Mouse (Mus musculus) thymus, postnatal 10 days (tissue): Measurements from ENCODE around the gene Rxfp3.

Experiments
- DNase-seq, 2 experiments: peaks; one replicate each; pipeline ENCODE4 v3.0.0; 2021; ENCODE audit warnings: low spot score in 2 of 2

Rxfp3 gene

DNA sequence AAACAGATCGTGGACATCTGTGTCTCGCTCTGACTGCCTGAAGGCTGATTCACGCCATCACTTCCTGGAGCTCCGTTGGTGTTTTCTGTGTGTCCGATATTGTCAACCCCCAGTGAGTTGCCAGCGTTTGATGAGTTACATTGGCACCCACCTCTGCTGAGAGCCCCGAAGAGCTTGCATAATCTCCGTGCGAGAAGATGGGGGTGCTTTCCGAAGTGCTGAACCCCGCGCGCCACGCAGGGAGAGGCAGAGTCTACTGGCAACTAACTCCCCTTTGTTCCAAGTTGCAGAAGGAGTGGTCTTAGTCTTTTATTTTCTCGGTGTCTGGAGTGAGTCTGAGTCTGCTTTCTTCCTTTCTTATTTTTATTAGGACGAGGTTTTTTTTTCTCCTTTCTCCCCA is at the start of gene Rxfp3:
Gene Rxfp3, minus strand, starts transcription at position 281 of the 400 bp plus-strand sequence.
- DNase-seq = no peak

DNA sequence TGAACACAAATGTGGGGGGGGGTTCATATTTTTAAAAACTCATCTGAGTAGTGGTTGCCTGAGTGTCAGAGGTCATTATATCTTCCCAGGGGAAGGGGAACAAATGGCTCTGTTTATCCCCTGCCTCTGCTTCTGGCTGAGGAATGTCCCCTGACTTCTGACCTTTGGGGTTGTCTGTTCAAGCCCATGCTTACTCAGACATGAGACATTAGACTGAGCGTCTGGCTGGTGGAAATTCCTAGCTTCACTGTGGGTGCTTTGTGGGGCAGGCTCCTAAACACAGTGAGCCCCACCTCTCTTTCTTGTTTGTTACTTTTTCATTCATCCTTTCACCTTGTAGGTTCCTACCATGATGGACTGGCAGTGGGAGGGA is 47.2 kb upstream of the Rxfp3 start:
- DNase-seq = no peak

DNA sequence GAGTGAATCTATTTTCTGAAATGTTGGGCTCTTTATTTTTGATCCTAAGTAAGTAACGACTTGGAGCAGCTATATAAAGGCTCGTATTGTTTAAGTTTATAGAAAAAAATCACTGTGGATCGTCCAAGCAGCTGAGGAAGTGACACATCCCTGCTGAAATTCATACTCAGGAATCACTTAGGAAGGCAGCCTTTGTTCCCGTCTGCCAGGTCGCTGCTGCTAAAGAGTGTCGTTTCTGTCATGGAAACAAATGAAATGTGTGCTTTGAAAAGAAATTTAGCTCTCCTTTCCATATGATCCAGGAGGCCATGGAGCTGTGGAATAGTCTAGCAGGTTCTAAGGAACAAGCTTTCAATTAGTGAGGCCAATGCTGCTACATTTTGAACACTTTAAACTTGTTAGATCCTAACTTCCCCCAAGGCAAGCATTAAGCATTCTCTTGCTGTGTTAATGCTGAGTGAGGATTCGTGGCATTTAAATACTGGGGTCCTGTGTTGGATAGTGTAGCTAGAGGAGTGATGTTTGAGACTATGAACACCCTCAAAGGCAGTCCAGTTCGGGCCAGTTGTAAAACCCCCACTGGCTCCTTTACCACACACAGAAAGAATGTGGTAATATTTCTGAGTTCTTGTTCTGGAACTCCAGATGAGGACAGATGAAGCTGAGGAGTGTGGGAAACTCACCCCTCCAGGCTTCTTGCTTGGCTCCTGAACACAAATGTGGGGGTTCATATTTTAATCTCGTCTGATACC is 46.6 kb upstream of the Rxfp3 start:
- DNase-seq = no peak

DNA sequence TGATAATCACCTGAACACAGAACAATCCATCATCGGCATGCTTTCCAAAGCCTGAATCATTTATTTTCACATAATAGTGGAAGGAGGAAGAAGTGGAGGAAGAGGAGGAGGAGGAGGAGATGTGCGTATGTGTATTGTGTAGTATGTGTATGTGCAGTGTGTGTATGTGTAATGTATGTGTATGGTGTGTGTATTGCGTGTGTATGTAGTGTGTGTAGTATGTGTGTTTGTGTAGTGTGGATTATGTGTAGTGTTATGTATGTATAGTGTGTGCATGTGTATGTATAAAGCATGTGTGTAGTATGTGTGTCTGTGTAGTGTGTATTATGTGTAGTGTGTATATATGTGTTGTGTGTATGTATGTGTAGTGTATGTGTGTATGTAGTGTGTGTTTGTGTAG is 45.9 kb upstream of the Rxfp3 start:
- DNase-seq = no peak

DNA sequence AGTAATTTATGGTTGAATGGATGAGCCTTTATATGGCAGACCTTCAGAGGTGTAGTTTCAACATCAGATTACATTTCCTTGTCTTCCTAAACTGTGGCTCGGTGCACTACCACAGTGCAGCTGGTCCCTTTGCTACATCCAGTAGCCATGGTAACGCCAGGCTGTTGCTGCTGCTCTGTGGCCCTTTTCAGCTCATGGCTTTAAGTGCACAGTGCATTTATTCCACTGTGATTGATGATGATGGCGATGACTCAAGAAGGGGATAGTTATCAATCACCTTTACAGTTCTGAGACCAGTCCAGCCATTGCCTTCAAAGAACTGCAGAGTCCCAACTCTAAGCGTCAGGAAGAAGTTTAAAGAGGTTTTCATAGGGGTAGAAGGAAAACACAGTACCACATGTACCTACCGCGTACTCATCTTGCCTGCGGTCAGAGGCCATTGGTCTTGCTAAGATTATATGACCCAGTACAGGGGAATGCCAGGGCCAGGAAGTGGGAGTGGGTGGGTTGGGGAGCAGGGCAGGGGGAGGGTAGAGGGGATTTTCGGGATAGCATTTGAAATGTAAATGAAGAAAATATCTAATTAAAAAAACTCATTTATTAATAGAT is 45.3 kb upstream of the Rxfp3 start:
- no peak for DNase-seq

DNA sequence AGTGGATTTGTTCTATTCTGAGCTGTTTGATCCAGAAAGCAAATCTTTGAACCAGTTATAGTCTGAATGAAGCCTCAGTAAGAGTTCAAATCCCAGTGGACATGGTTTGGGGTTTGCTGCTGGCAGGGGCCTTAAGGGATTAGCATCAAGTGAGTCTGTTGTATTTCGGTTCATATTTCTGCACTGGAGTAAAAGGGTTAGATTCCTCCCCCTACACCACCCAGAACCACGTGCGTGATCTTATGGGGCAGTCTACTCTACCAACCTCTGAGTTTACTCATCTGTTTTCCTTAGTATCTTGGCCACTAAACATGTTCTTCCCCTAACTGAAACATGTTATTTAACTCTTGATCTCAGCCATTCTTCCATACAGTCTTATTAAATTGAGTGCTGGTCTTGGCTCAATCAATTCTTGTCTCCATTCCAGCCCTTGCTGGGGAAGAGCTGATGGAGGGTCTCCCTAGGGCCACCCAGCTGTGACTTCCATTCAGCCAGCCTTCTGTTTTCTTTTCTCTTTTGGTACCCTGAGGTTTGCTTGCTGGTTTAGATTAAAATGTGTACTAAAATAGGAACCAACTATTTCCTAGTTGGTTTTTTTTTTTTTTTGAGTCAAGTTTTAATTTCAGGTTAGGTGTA is 38.1 kb upstream of the Rxfp3 start:
- no peak for DNase-seq

DNA sequence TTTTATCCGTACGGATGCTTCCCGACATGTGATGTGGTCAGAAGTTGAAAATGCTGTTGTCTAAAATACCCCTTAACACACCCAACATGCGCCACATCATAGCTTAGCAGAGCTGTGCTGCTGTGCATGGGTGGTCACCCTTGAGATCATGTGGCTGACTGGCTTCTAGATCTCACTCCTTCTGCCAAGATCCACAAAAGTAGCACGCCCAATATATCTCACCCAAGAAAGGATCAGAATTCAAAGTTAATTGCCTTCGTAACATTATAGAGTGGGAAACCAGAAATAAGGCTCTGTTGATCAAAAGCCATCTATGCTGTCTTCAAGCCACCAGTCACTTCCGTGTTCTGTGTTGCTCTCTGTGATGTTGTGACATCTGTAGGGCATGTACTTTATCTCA is 30.1 kb upstream of the Rxfp3 start:
- no peak for DNase-seq

DNA sequence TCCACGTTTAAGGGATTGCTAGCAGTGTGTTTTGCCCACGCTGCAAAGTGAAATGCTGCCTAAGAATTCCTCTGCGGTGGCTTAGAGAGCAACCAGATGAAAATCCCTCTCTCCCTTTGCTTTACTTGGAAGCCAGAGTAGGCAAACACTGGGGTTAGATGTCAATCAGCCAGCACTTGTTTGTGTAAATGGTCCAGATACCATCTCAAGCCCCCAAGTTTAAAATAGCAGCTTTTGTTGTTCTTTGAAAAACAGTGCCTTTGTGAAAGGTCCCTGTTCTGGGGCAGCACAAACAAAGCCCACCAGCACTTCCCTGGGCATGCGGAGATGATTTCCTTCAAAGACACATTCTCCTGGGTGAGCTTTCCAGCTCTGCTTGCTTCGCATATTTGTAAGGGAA is 28.5 kb upstream of the Rxfp3 start:
- no peak for DNase-seq

DNA sequence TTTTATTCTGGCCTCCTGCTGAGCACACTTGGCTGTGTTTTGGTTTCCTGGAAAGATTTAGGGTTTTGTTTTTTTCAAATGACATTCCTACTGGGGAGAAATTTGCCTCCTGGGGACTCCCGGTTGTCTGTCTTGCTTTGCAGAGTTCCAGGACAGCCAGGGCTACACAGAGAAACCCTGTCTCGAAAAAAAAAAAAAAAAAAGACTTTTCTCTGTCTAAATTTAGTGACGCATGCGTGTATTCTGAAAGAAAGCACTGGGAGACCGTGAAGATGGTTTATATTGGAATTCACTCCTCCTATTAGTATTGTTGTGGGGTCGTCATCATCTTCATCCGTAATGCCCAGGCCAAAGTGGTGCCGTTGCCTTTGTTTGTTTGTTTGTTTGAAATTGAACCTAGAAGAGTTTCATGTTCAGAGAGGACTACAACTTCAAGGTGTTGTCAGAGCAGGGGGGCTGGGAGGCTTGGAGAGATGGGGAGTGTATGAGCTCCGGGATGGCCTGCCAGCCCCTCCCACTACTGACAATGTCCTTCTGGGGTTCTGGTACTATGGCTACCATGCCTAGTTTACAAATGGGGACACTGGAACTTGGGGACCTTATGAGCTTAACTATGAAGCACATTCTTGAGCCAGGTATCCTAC is 27.9 kb upstream of the Rxfp3 start:
- DNase-seq = no peak

DNA sequence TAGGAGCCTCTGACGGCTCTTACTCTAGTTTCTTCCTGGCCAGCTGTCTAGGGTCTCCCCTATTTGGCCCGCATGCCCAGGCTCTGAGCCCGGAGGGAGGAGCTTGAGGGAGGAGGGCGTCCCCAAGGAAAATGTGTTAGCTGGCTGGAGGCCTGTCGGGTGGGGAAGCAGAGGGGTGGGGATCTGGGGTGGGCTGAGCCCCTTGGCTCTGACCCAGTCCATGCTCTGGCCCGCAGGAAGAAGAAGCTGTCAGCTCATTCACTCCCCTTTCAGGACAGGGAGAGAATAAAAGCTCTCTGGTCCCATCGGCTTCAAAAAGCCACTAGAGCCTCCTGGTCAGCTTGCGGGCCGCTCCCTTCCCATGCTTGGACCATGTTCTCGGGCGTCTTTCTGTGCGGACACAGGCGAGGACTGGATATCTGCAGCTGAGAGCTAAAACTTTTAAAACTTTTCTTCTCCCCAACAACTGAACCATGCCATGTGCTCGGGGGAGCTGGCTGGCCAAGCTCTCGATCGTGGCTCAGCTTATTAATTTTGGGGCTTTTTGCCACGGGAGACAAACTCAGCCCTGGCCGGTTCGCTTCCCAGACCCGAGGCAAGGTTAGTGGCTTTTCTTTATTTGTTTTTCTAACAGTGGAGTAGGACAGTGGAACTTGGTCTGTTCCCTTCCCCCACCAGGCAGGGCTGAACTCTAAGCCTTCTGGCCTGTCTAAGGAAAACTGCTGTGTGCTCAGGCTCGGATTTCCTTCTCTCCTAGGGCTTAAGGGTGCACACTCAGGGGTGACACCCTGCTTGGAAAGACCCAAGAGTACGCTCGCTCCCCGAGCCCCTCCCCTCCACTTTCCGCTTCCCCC is 27.0 kb upstream of the Rxfp3 start, which contains the start of gene Adamts12:
Gene Adamts12, plus strand, starts transcription at position 233 of the 854 bp plus-strand sequence.
- no peak for DNase-seq

DNA sequence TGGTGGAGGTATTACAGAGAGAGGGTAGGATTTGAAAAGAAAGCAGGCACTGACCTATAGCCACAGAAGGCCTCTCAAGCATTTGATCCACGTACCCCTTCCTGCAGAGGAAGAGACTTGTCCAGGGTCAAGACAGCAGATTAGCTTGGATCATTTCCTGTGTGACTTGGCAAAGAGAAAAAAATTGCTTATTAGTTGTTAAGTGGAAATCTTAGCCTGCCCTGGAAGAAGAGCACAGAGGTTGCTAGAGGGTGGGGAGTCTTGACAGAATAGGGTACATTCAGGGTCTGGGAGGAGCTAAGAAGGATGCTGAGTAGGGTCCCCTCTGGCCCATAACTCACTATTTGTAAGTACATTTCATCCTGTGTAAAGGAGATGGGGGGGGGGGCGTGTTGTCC is 26.4 kb upstream of the Rxfp3 start:
- DNase-seq = no peak

DNA sequence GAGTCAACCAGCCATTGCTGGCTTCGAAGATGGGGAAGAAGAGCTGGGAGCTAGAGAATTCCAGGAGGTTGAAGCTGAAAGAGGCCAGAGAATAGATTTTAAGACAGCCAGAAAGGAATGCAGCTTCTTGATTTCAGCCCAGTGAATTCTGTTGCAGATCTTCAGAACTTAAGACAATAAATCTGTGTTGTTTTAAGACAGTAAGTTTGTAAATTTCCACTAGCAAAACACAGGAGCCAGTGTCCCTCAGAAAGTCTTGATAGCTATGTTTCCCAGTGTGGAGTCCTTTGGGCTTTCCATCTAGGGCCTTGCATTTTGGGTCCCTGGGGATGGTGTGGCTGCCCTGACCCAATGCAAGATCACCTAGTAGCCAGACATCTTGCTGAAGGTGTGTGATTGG is 25.1 kb upstream of the Rxfp3 start:
- DNase-seq = no peak

DNA sequence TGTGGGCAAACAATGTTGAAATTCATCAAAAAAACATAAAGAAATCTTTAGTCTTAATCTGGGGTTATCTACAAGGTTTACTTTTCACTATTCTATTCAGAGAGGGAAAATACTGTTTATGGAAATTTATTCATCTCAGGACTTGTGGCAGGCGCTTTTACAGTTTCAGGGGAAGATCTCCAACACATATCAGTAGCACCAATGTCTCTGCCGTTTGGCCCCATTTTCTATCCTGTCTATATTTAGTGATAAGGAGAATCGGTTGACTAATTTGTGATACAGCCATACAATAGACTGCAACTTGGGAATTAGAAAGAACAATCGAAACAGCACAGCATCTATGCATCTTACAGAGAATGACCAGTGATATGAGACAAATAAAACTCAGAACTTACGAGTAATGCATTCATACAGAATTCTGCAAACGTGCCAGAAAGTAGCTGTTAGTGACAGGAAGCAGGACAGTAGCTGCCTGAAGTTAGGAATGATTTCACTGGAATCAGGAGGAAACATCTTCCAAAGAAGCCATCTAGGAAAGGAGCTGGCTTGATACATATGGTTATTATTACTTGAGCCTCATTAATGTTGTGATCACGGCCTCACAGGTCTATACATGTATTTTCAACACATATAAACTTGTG is 16.8 kb upstream of the Rxfp3 start:
- no peak for DNase-seq

DNA sequence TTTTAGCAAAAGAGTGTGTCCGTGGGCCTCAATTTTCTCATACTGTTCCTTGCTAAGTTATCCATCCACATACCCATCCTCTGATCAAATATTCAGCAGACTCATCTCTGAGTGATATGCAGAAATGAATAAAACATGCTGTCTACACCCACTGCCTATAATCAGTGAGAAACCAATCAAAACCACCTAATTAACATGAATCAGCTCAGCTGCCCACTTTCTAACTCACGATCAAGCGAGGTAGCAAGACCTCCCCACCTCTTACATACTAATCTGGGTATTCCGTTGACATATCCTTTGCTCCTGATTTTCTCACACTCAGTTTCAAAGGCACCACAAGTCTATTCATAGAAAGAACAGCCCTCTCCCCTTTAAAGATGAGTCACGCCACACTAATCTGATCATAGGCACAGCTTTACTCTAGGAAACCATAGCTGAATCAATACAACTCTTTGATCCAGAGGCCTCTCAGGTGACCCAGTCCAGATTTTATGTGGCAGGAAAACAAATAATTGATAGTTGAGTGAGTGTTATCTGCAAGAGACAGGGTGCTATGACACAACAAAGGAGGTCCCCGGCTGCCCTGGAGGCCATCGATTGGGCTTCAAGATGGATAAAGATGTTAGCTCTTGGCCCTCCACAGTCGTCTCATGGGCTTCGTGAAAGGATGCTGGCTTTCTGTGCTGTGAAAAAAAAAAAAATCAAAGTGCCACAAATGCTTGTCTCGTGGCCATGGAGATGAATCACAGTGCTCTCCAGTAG is 16.1 kb upstream of the Rxfp3 start:
- no peak for DNase-seq

DNA sequence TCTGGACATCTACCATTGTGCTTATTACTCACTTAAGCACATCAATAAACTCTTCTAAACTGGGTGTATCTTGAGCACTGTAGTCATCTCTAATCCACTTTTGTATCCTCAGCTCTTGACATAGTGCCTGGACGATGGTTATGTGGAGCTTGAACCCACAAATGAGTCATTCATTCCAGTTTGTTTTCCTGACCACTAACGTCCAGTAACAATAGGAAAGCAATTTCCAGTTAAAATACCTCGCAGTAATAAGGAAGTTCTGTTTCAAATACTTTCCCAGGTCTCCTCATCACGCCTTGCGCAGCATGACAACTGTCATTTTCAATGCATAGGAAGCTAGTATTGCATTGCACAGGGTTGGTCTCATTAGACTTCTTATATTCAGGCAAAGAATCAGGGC is 5.0 kb upstream of the Rxfp3 start:
- no peak for DNase-seq

DNA sequence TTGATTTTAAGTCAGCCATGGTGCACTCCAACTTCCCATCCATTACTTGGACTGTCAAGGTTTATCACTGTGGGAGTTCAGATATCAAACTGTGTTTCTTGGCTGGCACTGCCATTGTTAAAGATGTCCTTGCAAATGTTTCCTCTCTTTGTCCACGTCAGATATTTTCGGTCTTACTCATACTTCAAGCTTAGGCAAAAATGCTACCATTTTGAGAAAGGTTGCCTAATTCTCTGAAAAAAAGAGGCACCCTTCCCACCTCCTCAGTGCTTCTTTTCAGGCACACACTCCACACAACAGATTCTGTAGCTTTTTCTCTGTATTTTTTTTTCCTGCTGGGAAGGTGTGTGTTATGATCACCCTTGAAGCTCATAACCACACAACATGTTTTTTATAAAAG is 3.4 kb upstream of the Rxfp3 start:
- DNase-seq = no peak

DNA sequence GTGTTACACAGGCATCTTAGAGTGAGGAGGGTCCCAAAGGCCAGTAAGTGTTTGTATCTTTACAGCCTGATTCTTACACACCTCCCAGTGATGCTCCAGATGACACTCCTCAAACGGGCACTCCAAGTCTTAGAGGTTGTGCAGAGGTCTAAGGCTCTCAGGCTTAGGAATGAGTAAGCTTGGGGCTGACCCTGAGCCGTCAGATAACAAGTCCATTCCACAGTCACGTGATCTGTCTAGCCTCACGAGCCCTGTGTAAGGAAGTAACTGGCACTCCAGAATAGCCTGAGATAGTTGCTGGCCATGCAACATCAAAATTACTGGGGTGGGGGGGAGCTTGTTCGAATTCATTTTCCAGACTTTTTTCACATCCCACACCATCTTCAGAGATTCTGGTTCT is 2.3 kb upstream of the Rxfp3 start:
- DNase-seq = no peak

DNA sequence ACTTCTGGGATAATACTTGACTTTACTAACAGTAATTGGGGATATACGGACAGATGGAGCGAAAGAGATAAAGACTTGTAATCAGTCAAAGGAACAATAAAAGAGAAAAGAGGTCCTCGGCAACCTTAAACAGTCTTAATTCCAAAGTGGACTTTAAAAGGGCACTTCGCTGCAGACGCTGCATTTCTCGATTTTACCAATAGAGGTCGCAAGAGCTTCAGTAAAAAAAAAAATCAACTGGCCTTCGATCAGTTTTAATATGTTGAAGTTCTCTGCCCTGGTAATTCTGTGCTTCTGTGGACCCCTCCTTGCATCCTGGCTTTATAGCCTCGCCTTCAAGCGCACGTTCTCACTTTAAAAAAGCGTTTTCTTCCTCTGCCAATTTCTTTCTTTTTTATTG is 685 bp upstream of the Rxfp3 start:
- no peak for DNase-seq

DNA sequence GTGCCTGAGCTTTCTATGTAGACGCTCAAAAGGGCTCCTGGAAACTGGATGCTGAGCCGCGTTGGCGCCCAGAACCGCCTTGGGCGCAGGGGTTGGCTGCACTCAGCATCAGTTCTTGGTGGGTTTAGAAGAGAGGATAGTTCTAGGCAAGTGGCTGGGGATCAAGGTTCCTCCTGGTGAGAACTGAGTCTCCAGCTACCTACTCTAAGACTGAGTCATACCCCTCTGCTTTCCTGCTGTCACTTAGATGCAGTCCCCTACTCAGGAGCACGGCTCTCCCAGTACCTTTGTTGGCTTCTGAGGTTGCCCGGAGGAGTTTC is 455 bp downstream of the Rxfp3 start:
- DNase-seq = no peak

DNA sequence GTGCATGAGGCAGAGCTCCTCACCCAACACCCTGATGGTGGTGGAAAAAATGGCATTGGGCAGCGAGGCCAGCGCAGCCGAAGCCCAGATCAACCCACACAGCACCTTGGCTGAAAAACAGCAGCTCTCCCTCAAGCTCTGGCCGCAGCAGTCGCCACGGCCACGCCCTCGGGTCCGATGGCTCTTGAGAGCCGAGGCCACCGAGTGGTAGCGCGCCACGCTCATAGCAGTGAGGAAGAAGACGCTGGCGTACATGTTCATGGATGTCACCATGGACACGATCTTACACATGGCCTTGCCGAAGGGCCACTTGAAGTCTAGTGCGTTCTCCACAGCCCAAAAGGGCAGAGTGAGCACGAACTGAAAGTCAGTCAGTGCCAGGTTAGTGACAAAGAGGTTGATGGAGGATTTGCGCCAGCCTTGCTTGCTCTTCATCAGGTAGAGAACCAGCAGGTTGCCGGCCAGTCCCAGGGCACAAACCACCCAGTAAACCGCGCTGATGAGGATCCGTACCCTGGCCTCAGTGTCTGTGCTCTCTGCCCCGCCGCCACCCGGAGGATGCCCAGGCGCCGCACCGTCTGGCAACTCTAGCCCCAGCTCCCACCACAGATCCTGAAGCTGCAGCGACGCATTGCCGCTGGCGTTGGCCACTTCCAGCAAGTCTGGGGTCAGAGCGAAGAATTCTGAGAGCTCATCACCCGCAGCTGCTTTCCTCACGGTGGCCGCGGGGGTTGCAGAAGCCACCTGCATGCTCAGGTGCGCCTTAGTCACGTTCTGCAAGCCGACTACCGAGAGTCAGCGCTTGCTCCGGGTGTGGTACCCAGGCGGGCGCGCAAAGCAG is 1.0 kb downstream of the Rxfp3 start:
- DNase-seq = no peak
